Mouse (Mus musculus) lung, embryonic 16.5 days (tissue): ENCODE measurements around the gene Dyrk1b. TPM values are rescaled to one million over a fixed set of nuclear protein-coding genes. Genes with fewer than 3 reads are reported as not detected.
A peak's percentile ranks its signal among the peaks of the same experiment; 100 is the strongest.

ENCODE experiments used
- ATAC-seq: fragments of 200-750 bp; cut with Nextera tagmentation; 2 replicates; pipeline ENCODE4 v1.8.0; 2017; ENCODE audit warnings: low read depth, mild to moderate bottlenecking, moderate library complexity
- H3K27ac ChIP-seq: fragments of 300-500 bp; sonication (generic); 2 replicates; pipeline ENCODE4 v1.5.1; 2014; ENCODE audit warnings: mild to moderate bottlenecking, control low read depth, low read length
- H3K27me3 ChIP-seq: fragments of 300-500 bp; sonication (generic); 2 replicates; pipeline ENCODE4 v1.6.1; 2014; ENCODE audit warnings: low read depth, low read length, mixed read lengths; ENCODE audit not compliant: control insufficient read depth, insufficient read depth
- H3K36me3 ChIP-seq: fragments of 300-500 bp; sonication (generic); 2 replicates; pipeline ENCODE4 v1.6.1; 2014; ENCODE audit warnings: low read length; ENCODE audit not compliant: control insufficient read depth, insufficient read depth
- H3K4me1 ChIP-seq: fragments of 300-500 bp; sonication (generic); replicated peaks from 2 replicates; pipeline ENCODE4 v1.6.1; 2014; ENCODE audit warnings: low read length, mixed read lengths; ENCODE audit not compliant: control insufficient read depth, insufficient read depth
- H3K4me2 ChIP-seq: fragments of 300-500 bp; sonication (generic); 2 replicates; pipeline ENCODE4 v1.6.1; 2014; ENCODE audit warnings: low read depth, low read length, control low read depth
- H3K4me3 ChIP-seq: fragments of 300-500 bp; sonication (generic); 2 replicates; pipeline ENCODE4 v1.5.1; 2014; ENCODE audit warnings: mild to moderate bottlenecking, low read length, control low read depth
- H3K9ac ChIP-seq: fragments of 300-500 bp; sonication (generic); 2 replicates; pipeline ENCODE4 v1.6.1; 2014; ENCODE audit warnings: low read length, control low read depth
- H3K9me3 ChIP-seq: fragments of 300-500 bp; sonication (generic); 2 replicates; pipeline ENCODE4 v1.6.1; 2016; ENCODE audit warnings: low read length; ENCODE audit not compliant: control insufficient read depth
- WGBS: fragments of 180-500 bp; shearing (Covaris S2); extraction: QIAGEN DNeasy Blood & Tissue Kit; methylation state at CpG from one replicate; pipeline ENCODE4 v1.1.7; 2014; 5-methylcytosine and 5-hydroxymethylcytosine counted together
- polyA plus RNA-seq: library from polyadenylated mRNA; unstranded; fragments of >200 nt; fragmentation: Nextera tagmentation; extraction: Ambion mirVana; gene quantifications from 2 replicates; pipeline ENCODE4 v1.2.1, GENCODE M21; 2015

Gene Dyrk1b
- polyA plus RNA-seq, 1 experiment from 2014 or later = 12.3 TPM

DNA sequence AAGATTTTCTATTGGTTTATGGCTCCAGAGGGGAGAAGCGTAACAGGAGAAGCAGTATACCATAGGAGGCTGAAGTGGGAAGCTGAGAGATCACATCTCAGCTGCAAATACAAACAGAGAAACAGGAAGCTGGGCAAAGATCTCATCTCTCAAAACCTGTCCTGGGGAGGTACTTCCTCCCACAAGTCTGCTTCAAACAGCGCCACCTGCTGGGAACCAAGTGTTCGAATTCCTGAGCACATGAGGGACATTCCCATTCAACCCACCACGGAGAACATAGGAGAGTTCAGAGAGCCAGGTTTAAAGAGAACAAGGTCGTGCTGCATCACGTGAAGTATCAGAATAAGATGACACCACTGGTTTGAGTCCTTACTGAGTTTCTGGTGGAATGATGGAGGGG lies 13.9 kb upstream of the Dyrk1b start:
- Histone ChIP-seq H3K4me2 (no peak overlapping the region), H3K9me3 (peaks cover 3% of the 10 kb centered on the region; the same call in 1 of the 2 replicates), H3K9ac (no peak overlapping the region), H3K4me1 (peaks cover 10% of the 10 kb centered on the region), H3K36me3 (no peaks in the 10 kb centered on the region), H3K4me3 (no peak overlapping the region), H3K27me3 (no peaks in the 10 kb centered on the region), H3K27ac (no peak overlapping the region)
- WGBS = 81% methylated on average over 6 of the region's 6 CpGs
- no peak for ATAC-seq

DNA sequence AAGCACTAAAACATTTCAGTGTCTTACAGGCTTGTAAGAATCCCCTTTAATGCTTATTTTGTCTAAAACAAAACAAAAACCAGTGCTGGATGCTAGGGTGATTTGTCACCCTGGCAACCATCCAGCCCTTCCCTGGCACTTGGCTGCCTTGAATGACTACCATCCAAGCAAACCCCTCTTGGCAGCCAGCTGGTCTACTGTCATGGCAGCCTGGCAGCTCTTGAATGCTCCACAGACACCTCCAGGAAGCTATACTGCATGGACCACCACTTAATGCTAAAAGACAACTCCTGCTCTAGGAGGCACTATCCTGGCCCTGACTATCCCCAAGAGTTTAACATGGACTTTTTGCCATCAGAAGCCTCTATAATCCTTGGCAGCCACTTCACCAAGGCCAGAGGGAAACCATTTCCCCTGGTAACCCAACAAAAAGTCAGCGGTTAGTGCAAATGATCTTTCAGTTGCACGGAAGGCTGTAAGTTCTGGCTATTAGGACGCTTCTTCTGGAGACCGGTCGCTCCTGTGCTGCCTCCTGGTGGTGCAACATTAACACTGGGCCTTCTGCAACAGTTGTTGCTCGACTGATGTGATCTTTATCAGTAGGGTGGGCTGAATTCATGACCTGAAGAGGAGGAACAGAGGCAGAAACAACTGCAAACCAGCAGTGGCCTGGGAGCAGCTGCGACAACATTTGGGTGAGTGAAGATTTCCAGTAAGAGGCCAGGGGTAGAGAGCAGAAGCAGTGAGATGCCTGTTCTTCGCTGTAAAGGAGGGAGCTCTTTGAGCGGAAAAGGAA lies 10.8 kb upstream of the Dyrk1b start:
- peak overlapping the region; percentile 81 for H3K27ac ChIP-seq
- ATAC-seq = peak; percentile 45; the same call in 1 of the 2 replicates
- H3K4me2 ChIP-seq = peak overlapping the region; percentile 95
- peaks cover 3% of the 10 kb centered on the region; the same call in 1 of the 2 replicates for H3K9me3 ChIP-seq
- peak overlapping the region; percentile 81 for H3K9ac ChIP-seq
- H3K36me3 ChIP-seq = no peaks in the 10 kb centered on the region
- 8% methylated on average over 9 of the region's 9 CpGs for WGBS
- peaks cover 21% of the 10 kb centered on the region for H3K4me1 ChIP-seq
- H3K27me3 ChIP-seq = no peaks in the 10 kb centered on the region
- peak overlapping the region; percentile 86 for H3K4me3 ChIP-seq

DNA sequence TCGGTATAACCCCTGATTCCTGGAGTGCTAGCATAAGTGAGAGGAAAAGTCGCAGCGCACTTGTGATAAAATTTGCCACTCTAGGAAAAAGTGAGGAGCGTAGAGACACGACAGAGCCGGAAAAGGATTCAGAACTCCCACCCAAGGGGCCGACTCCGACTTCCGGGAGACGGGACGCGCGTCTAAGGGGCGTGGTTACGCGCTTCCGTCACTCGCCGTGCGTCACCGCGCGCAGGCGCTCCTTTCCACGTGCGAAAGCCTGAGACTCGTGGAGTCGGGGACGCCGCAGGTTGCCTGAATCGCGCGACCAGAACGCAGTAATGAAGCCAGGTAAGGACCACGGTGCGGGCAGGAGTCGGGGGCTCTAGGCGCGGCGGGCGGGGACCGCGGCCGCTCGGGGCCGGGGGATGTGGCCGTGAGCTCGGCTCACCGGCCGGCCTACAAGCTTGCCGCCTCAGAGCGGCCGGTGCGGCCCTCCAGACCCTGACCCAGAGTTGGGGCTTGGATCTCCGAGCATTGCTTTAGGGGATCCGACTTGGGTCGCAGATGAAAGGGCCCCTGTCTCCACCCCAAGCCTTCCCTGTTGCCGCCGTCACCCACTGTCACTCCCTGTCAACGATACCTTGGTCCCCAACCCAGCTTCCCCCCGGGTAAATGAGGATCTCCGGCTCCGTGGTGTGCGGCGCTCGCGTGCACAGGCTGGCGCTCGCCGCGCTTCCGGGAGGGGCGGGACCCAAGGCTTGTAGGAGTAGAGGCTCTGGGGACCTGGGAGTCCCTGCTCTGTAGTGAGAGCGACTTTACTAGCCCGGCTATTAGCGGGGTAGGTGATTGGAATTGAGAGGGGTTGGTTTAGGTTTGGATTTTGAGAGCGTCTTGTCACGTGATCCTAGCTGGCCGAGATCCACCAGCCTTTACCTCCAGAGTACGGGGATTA lies 9.5 kb upstream of the Dyrk1b start, which contains the start of gene Fbl:
Gene Fbl, plus strand, starts transcription at position 222 of the 934 bp plus-strand sequence.
- H3K9me3 ChIP-seq = peaks cover 3% of the 10 kb centered on the region; the same call in 1 of the 2 replicates
- peak; percentile 95 for ATAC-seq
- WGBS = under 1% methylated on average over 77 of the region's 80 CpGs
- H3K9ac ChIP-seq = peak within 1 kb of the TSS; percentile 81
- no peaks in the 10 kb centered on the region for H3K27me3 ChIP-seq
- peaks cover 21% of the 10 kb centered on the region for H3K4me1 ChIP-seq
- H3K4me2 ChIP-seq = peak within 1 kb of the TSS; percentile 95
- H3K36me3 ChIP-seq = no peaks in the 10 kb centered on the region
- H3K27ac ChIP-seq = peak within 1 kb of the TSS; percentile 81
- peak within 1 kb of the TSS; percentile 86 for H3K4me3 ChIP-seq

DNA sequence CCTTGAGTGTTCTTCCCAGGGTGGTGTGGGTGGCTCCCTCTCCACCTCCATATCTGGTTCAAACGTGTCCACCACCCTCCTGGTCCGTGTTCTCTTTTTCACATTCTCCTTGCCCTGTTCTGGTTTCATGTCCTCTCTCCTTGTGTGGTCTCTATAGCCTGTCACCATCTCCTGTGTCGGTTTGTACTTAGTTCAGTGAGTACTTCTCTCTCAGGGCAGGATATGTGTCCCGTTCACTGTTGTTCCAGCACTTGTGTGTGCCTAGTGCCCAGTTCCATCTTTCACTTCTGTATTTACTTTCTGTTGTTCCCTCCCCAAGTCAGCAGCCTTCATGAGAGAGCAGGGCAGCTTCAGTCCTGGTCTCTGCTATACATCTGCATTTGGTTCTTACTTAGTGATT lies 3.9 kb upstream of the Dyrk1b start:
- H3K4me3 ChIP-seq = no peak overlapping the region
- no peaks in the 10 kb centered on the region for H3K27me3 ChIP-seq
- no peak for ATAC-seq
- 81% methylated on average over 4 of the region's 4 CpGs for WGBS
- peaks cover 11% of the 10 kb centered on the region for H3K4me1 ChIP-seq
- H3K36me3 ChIP-seq = peaks cover 23% of the 10 kb centered on the region
- no peak overlapping the region for H3K9ac ChIP-seq
- H3K9me3 ChIP-seq = no peaks in the 10 kb centered on the region
- no peak overlapping the region for H3K27ac ChIP-seq
- H3K4me2 ChIP-seq = no peak overlapping the region

DNA sequence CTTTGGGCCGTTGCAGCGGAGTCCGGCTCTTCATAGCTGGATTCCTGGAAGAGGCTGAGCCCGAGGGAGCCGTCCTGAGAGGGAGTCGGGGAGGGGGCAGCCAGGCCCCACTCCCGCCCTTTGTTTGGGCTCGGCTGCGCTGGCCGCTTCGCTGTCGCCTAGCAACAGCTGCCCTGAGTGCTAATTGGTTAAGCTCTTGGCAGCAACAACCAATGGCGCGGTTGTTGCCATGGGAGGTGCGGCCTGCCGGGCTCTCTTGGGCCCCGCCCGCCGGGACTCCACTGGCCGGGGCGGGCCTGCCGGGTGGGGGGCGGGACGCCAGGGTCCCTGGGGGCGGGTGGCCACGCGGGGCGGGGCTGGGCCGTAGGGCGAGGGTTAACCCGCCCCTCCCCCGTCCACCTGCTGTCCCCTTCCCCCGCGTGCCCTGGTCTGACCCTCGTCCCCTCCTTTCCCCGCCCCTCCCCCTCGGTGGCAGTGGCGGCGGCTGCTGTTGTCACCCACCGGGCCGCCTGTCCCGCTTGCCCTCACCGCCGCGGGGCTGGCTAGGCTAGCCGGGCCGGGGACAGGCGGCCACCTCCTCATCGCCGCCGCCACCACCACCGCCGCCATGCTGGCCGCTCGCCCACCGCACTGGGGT lies 590 bp downstream of the Dyrk1b start:
- peaks cover 59% of the 10 kb centered on the region for H3K36me3 ChIP-seq
- peak overlapping the region; percentile 98 for H3K4me3 ChIP-seq
- H3K9ac ChIP-seq = peak overlapping the region; percentile 90
- WGBS = 0% methylated on average over 30 of the region's 56 CpGs
- peak overlapping the region; percentile 94 for H3K4me2 ChIP-seq
- peak; percentile 96 for ATAC-seq
- no peaks in the 10 kb centered on the region for H3K9me3 ChIP-seq
- H3K27me3 ChIP-seq = no peaks in the 10 kb centered on the region
- peaks cover 6% of the 10 kb centered on the region for H3K4me1 ChIP-seq
- H3K27ac ChIP-seq = peak overlapping the region; percentile 95

DNA sequence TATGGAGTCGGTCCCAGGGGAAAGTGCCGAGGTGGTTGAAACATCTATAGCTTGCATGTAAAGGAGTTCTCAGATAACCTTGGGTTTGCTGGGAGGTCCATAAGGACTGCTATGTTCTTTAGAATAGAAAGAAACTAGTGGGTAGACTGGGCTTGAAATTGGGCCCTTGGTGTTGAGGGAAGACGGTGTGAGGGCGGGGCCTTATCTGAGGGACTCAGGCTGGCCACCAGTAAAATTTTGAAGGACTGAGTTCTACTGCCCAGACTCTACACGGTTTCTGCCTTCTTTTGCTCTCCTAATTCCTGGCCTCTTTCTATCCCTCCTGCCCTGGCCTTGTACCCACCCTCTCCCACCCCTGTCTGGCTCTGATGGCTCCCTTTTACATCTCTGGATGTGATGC lies 1.6 kb downstream of the Dyrk1b start:
- H3K4me3 ChIP-seq = peak overlapping the region; percentile 98
- H3K27me3 ChIP-seq = no peaks in the 10 kb centered on the region
- no peak overlapping the region for H3K27ac ChIP-seq
- peak overlapping the region; percentile 94 for H3K4me2 ChIP-seq
- peaks cover 6% of the 10 kb centered on the region for H3K4me1 ChIP-seq
- no peaks in the 10 kb centered on the region for H3K9me3 ChIP-seq
- ATAC-seq = no peak
- H3K9ac ChIP-seq = peak overlapping the region; percentile 90
- H3K36me3 ChIP-seq = peaks cover 64% of the 10 kb centered on the region
- 76% methylated on average over 5 of the region's 5 CpGs for WGBS

DNA sequence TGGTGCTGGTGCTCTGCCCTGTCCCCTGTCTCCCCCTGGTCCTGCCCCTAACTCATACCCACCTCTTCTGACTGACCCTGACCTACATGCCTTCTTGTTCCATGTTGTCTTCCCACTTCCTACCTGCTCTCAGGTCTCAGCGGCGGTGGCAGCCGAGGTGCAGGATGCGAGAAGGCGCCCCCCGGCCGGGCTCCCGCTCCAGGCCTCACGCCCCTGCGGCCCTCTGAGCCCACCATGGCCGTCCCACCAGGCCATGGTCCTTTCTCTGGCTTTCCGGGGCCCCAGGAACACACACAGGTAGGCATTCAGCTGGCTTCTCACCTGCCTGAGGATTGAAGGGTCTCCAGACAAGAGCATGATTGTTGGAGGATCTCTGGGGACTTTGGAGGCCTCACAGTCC lies 2.1 kb downstream of the Dyrk1b start:
- 94% methylated on average over 12 of the region's 12 CpGs for WGBS
- Histone ChIP-seq H3K9ac (no peak overlapping the region), H3K4me3 (no peak overlapping the region), H3K36me3 (peaks cover 64% of the 10 kb centered on the region), H3K4me2 (no peak overlapping the region; the same call in 1 of the 2 replicates), H3K27ac (no peak overlapping the region), H3K9me3 (no peaks in the 10 kb centered on the region), H3K27me3 (no peaks in the 10 kb centered on the region), H3K4me1 (peaks cover 6% of the 10 kb centered on the region)
- ATAC-seq = no peak

DNA sequence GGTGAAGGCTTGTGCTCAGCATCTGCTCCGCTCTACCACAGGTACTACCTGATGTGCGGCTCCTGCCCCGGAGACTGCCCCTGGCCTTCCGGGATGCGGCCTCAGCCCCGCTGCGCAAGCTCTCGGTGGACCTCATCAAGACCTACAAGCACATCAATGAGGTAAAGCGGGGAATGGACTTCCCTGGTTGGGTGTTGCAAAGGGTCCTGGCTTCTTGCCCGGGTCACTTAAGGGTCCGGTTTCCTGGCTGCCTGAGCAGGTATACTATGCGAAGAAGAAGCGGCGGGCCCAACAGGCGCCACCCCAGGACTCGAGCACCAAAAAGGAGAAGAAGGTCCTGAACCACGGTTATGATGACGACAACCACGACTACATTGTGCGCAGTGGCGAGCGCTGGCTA lies 3.1 kb downstream of the Dyrk1b start:
- Histone ChIP-seq H3K4me2 (no peak overlapping the region), H3K36me3 (peaks cover 59% of the 10 kb centered on the region), H3K4me1 (peaks cover 6% of the 10 kb centered on the region), H3K27me3 (no peaks in the 10 kb centered on the region), H3K4me3 (no peak overlapping the region), H3K9me3 (no peaks in the 10 kb centered on the region), H3K27ac (no peak overlapping the region), H3K9ac (no peak overlapping the region)
- ATAC-seq = no peak
- 91% methylated on average over 22 of the region's 22 CpGs for WGBS
